Mouse (Mus musculus) megakaryocyte, embryonic 14.5 days (primary cell): ENCODE results near the gene Hoxa7.

Experiments used
- FLI1 ChIP-seq: IDR thresholded peaks from 2 replicates; pipeline ENCODE4 v1.6.1; 2012; ENCODE audit warnings: low read length, inconsistent platforms, mixed read lengths
- GATA1 ChIP-seq: IDR thresholded peaks from 3 replicates; pipeline ENCODE4 v1.6.1; 2012; ENCODE audit warnings: mixed read lengths, low read length, inconsistent platforms, borderline replicate concordance

GRCm38 (mm10) chr6:52222729-52223128, 1.1 kb upstream of the Hoxa7 start:
- TF ChIP-seq GATA1 (no peak), FLI1 (no peak)
